Mouse (Mus musculus) heart, postnatal 0 days (tissue): ENCODE results near the gene Mtg2.

Experiments
- CTCF ChIP-seq: IDR thresholded peaks from 2 replicates; pipeline ENCODE4 v1.5.1; 2016; ENCODE audit warnings: antibody characterized with exemption, control low read depth, low read depth
- EP300 ChIP-seq: IDR thresholded peaks from 2 replicates; pipeline ENCODE4 v1.6.1; 2016; ENCODE audit warnings: antibody characterized with exemption, low read depth

DNA sequence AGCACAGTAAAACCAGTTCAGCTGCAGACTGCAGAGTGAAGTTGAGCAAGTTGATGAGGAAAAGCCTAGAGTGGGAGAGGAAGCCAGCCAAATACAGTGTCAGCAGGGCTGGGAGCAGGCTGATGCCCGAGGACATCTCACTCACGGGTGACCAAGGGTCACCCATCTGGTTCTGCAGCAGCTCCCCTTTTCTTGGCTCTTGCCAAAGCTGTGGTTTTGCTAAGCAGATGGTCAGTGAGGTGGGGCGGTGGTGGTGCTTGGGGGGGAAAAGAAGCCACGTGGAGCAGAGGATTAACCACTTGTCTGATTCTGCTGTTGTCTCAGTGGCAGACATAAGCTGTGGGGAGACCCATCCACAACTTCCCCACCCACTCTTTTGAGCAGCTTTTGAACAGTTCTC is 55.8 kb downstream of the Mtg2 start:
- TF ChIP-seq CTCF (no peak), EP300 (no peak)
